Mouse (Mus musculus): ENCODE measurements around the gene Rpl5.

DNA sequence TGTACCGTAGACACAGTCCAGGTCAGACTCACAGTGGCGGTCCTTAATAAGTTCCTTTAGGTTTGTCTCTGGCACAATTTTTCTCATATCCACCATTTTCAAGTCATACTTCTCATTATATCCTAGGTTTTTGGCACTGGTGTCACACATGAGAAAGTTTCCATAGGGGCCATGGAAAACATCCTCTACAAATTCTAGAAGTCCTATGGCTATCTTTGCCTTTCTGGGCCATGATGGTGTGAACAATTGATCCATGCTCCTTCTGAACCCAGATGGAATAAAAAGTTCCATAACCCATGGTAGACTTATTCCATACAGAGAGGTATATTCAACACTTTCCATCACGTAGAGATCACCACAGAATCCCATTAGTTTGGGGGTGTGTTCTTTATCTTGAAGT, 9.4 kb downstream of the Rpl5 start:
- no peak for TF ChIP-seq TAL1 (IDR thresholded peaks at IDR 0.05; ENCODE audit: low read length)
- no peak for TF ChIP-seq GATA1 (IDR thresholded peaks at IDR 0.05; ENCODE audit: low read length)

Measured in erythroblast, embryonic 14.5 days (primary cell).